ENCODE assay signal across 29 mouse cellular contexts in the genomic region with DNA sequence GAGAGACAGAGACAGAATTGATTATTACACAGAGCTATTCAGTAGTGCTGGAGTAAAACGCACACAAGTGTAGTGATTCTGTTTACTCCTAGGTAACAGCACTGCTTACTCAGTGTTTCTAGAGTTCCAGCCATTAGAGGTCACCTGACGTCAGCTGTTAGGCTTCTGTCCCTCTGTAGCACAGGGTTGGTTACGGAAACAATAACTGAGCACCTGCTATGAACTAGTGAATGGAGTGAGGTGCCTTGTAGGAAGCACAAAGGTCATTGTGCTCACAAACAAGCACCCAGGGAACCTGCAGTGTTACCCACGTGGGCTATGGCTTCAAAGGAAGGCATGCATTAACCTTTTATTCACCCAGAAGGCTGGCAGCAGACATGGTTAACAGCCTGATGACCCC. TPM values are rescaled to one million over a fixed set of nuclear protein-coding genes. Genes with fewer than 3 reads are reported as not detected.
DNase-seq lines count a peak whose midpoint lies in the region; ATAC-seq and TF ChIP-seq lines count a peak whose summit lies in the region.
"Had no signal": no experiment of that assay in that cellular context is flagged by ENCODE, and none has a peak within 500 bp of the region (broad histone marks: within the 10 kb centered on the region; RNA-seq: fewer than 3 reads in every experiment).

No protein-coding gene starts in this region.

- H3K9ac ChIP-seq in liver, postnatal 0 days (replicated peaks), result no peak overlapping the region
- H3K9ac ChIP-seq in liver, embryonic 12.5 days, result no peak overlapping the region
- H3K9ac ChIP-seq in intestine, postnatal 0 days (ENCODE audit: low read depth, low read length), result no peak overlapping the region
- H3K9ac ChIP-seq: embryonic facial prominence, embryonic 13.5 days; forebrain, embryonic 13.5 days; heart, embryonic 13.5 days; hindbrain, embryonic 12.5 days; hindbrain, embryonic 15.5 days had no signal

- H3K36me3 ChIP-seq in liver, postnatal 0 days (replicated peaks; ENCODE audit: insufficient read depth, low read length), result no peaks in the 10 kb centered on the region
- H3K36me3 ChIP-seq in liver, embryonic 12.5 days, result no peaks in the 10 kb centered on the region
- no peaks in the 10 kb centered on the region for H3K36me3 ChIP-seq in intestine, postnatal 0 days (ENCODE audit: control insufficient read depth, insufficient read depth)
- H3K36me3 ChIP-seq: embryonic facial prominence, embryonic 10.5 days; embryonic facial prominence, embryonic 13.5 days; forebrain, embryonic 10.5 days; G1E; heart, embryonic 13.5 days; hindbrain, embryonic 12.5 days; hindbrain, embryonic 15.5 days had no signal

- no peaks in the 10 kb centered on the region for H3K4me1 ChIP-seq in liver, postnatal 0 days (ENCODE audit: insufficient read depth)
- H3K4me1 ChIP-seq in liver, embryonic 12.5 days, result no peaks in the 10 kb centered on the region
- no peaks in the 10 kb centered on the region for H3K4me1 ChIP-seq in intestine, postnatal 0 days (replicated peaks; ENCODE audit: control insufficient read depth, insufficient read depth, low read length)
- H3K4me1 ChIP-seq: embryonic facial prominence, embryonic 10.5 days; embryonic facial prominence, embryonic 13.5 days; forebrain, embryonic 10.5 days; forebrain, embryonic 13.5 days; heart, embryonic 13.5 days; hindbrain, embryonic 12.5 days; hindbrain, embryonic 15.5 days had no signal

- no peak for TF ChIP-seq CTCF in liver, postnatal 0 days (IDR thresholded peaks at IDR 0.05; ENCODE audit: low read depth)
- TF ChIP-seq CTCF in intestine, postnatal 0 days (IDR thresholded peaks at IDR 0.05; ENCODE audit: low read depth), result no peak

- peak; percentile 66 for ATAC-seq in liver, postnatal 0 days
- no peak for ATAC-seq in liver, embryonic 12.5 days
- ATAC-seq in intestine, postnatal 0 days, result peak; percentile 96
- ATAC-seq in erythroblast, adult 5-6 weeks (replicated peaks; ENCODE audit: low FRiP score, poor library complexity, severe bottlenecking), result no peak
- ATAC-seq: activated CD4-positive, CD25-positive, alpha-beta regulatory T cell, adult 4 months; forebrain, embryonic 13.5 days; forebrain, embryonic 16.5 days; Patski had no signal

- 53% methylated on average over 4 of the region's 4 CpGs for WGBS in liver, postnatal 0 days (ENCODE audit: insufficient replicate concordance)
- 63% methylated on average over 4 of the region's 4 CpGs for WGBS in liver, embryonic 12.5 days (ENCODE audit: insufficient replicate concordance)
- 34% methylated on average over 4 of the region's 4 CpGs for WGBS in intestine, postnatal 0 days

- H3K27ac ChIP-seq in liver, postnatal 0 days (ENCODE audit: low read depth), result no peak overlapping the region
- H3K27ac ChIP-seq in liver, embryonic 12.5 days, result no peak overlapping the region
- H3K27ac ChIP-seq in intestine, postnatal 0 days (ENCODE audit: low read depth, low read length), result no peak overlapping the region
- H3K27ac ChIP-seq: embryonic facial prominence, embryonic 10.5 days; embryonic facial prominence, embryonic 13.5 days; forebrain, embryonic 10.5 days; forebrain, embryonic 13.5 days; heart, embryonic 13.5 days; hindbrain, embryonic 12.5 days; hindbrain, embryonic 15.5 days had no signal

- no peak overlapping the region for H3K4me3 ChIP-seq in liver, postnatal 0 days (ENCODE audit: low read depth, low read length)
- no peak overlapping the region for H3K4me3 ChIP-seq in liver, embryonic 12.5 days
- H3K4me3 ChIP-seq in intestine, postnatal 0 days (ENCODE audit: low read depth, low read length), result no peak overlapping the region
- H3K4me3 ChIP-seq: embryonic facial prominence, embryonic 10.5 days; embryonic facial prominence, embryonic 13.5 days; forebrain, embryonic 10.5 days; forebrain, embryonic 13.5 days; heart, embryonic 13.5 days; hindbrain, embryonic 12.5 days; hindbrain, embryonic 15.5 days had no signal

- DNase-seq in heart, adult 11 months, result peak; percentile 64
- DNase-seq in heart, adult 18-20 months, result no peak
- no peak for DNase-seq in liver, postnatal 0 days
- no peak for DNase-seq in thymus, postnatal 0 days (ENCODE audit: low spot score)
- DNase-seq: adrenal gland, adult 8-10 months; adrenal gland, postnatal 25 days; cerebellum, adult 11-12 months; cerebellum, adult 8-10 months; cerebellum, postnatal 10 days; cerebellum, postnatal 36 days; embryo, embryonic 11 days; gastrocnemius, postnatal 10 days; gastrocnemius, postnatal 36 days; heart, postnatal 14 days had no signal

- no peak overlapping the region for H3K4me2 ChIP-seq in liver, postnatal 0 days (ENCODE audit: low read depth, low read length)
- no peak overlapping the region for H3K4me2 ChIP-seq in liver, embryonic 12.5 days
- H3K4me2 ChIP-seq in intestine, postnatal 0 days (replicated peaks; ENCODE audit: low read depth), result no peak overlapping the region
- H3K4me2 ChIP-seq: embryonic facial prominence, embryonic 13.5 days; forebrain, embryonic 13.5 days; heart, embryonic 13.5 days; hindbrain, embryonic 12.5 days; hindbrain, embryonic 15.5 days had no signal

- no peaks in the 10 kb centered on the region for H3K9me3 ChIP-seq in liver, postnatal 0 days (ENCODE audit: low read length)
- H3K9me3 ChIP-seq in liver, embryonic 12.5 days (replicated peaks), result no peaks in the 10 kb centered on the region
- no peaks in the 10 kb centered on the region for H3K9me3 ChIP-seq in intestine, postnatal 0 days (ENCODE audit: control insufficient read depth)
- H3K9me3 ChIP-seq: embryonic facial prominence, embryonic 10.5 days; forebrain, embryonic 10.5 days; forebrain, embryonic 13.5 days; G1E; heart, embryonic 13.5 days; hindbrain, embryonic 12.5 days; hindbrain, embryonic 15.5 days had no signal

- no peak for TF ChIP-seq EP300 in liver, postnatal 0 days (IDR thresholded peaks at IDR 0.05; ENCODE audit: low read depth)

- H3K27me3 ChIP-seq in liver, postnatal 0 days (ENCODE audit: insufficient read depth, low read length), result no peaks in the 10 kb centered on the region
- H3K27me3 ChIP-seq in liver, embryonic 12.5 days (replicated peaks), result 0 out of 2 replicates have a peak, but pooled peaks cover 4% of the 10 kb centered on the region
- no peaks in the 10 kb centered on the region for H3K27me3 ChIP-seq in intestine, postnatal 0 days (replicated peaks; ENCODE audit: control insufficient read depth, insufficient read depth, low read length)
- H3K27me3 ChIP-seq: CH12.LX; embryonic facial prominence, embryonic 13.5 days; forebrain, embryonic 13.5 days; heart, embryonic 13.5 days; hindbrain, embryonic 12.5 days; hindbrain, embryonic 15.5 days had no signal

RNA-seq across cellular contexts. Expression of a gene that starts 10.8 kb away (rescaled TPM):
- 10 to 100 TPM; 26.7 to 31.1 TPM for total RNA-seq in heart, adult 18-20 months (2021)
- 3.8 and 4.1 TPM in 2 replicates for polyA plus RNA-seq in liver, postnatal 0 days (2015; fragmentation: Nextera tagmentation; extraction: Ambion mirVana)
- polyA plus RNA-seq in liver, embryonic 12.5 days (2016; fragmentation: Nextera tagmentation; extraction: Ambion mirVana), result 9.4 and 10.2 TPM in 2 replicates
- polyA plus RNA-seq in intestine, postnatal 0 days (2015; fragmentation: Nextera tagmentation; extraction: Ambion mirVana), result 8.1 and 9.0 TPM in 2 replicates
- 20.8 and 25.1 TPM in 2 replicates for total RNA-seq in erythroblast, adult 5-6 weeks (2015; ENCODE audit: low replicate concordance)
- 20.6 TPM in 2 replicates for total RNA-seq in erythroblast, adult 5-6 weeks (2017; ENCODE audit: low replicate concordance)
- polyA plus RNA-seq in thymus, postnatal 0 days (2015; fragmentation: Nextera tagmentation; extraction: Ambion mirVana), result 17.5 and 18.3 TPM in 2 replicates

Comparison
In these comparisons a context has a peak if more than half of its experiments do, and no peak if none do; other contexts are left out.
1. ATAC-seq: peak in liver, postnatal 0 days (single experiment) and intestine, postnatal 0 days (single experiment); none in liver, embryonic 12.5 days (single experiment) and erythroblast, adult 5-6 weeks (single experiment).